Mouse (Mus musculus): ENCODE measurements at regions not wholly inside any gene's neighbourhood (a gene's known extent, or its start where the extent isn't known, plus 50 kb on each side); places are given as distances from the start of the nearest gene placed in this dataset.

GRCm38 (mm10) chr3:110366151-110366550, 115.4 kb upstream of the Prmt6 start:
- DNase-seq (ENCODE audit: low spot score) = no peak

GRCm38 (mm10) chr3:110361900-110362299, 111.1 kb upstream of the Prmt6 start:
- peak; percentile 47 for DNase-seq (ENCODE audit: low spot score)

DNA sequence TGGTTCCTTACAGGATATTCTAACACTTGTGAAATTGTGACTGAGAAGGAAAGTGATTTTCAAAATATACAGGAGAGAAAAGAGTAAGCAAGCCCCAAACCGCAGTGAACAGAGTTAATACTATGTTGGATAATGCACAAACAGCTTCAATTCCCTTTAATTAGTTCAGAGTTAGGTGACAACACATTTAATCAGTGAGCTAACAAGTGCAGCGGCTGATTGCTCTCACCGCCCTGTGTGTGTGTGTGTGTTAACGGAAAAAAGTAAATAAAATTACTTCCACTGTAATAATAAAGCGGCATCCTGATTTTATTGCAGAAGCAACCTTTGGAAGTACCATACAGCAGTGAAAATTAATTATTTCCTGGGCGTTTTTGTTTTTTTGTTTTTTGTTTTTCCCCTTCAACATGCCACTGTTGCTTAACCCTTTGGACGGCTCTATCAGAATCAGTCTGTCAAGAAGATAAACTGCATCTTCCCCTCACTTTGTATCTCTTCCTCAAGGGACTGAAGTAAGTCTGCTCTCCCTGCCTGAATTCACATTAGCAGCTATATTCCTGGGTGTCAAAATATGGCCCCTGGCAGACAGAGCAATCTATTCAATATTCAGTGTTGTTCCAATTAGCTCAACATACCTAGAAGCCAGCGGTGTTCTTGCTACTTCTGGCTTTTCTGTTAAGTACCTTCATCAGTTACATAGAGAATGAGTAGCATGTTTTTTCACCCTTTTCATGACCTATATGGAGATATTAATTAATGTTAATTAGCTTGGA, 106.2 kb upstream of the Prmt6 start:
- no peak for DNase-seq (ENCODE audit: low spot score)

GRCm38 (mm10) chr3:110353654-110354053, 102.9 kb upstream of the Prmt6 start:
- no peak for DNase-seq (ENCODE audit: low spot score)

- DNase-seq (ENCODE audit: low spot score) = no peak
These were observed 99.3 kb upstream of the Prmt6 start for GRCm38 (mm10) chr3:110350075-110350474.

DNA sequence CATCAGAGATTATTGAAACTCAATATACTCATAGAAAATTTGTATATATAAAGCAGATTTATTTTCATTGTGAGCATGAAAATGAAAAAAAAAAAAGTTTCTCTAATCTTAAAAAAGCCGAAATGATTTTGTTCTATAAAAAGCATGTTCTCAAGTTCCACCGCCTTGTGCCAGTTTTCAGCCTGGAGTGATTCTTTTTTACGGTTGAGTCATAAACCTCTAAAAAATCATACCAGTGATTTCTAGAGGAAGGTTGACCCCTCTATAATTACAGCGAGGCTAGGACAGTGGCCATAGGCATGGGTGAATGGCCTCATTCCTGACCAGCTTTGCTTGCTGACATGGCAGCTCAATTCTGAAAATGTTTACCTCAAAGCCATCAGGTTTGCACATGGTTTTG, 98.6 kb upstream of the Prmt6 start:
- DNase-seq (ENCODE audit: low spot score) = no peak

- peak; percentile 41 for DNase-seq (ENCODE audit: low spot score)
These were observed 94.0 kb upstream of the Prmt6 start for GRCm38 (mm10) chr3:110344846-110345245.

- DNase-seq (ENCODE audit: low spot score) = no peak
These were observed 89.3 kb upstream of the Prmt6 start for GRCm38 (mm10) chr3:110340067-110340466.

GRCm38 (mm10) chr3:110339026-110339606, 88.3 kb upstream of the Prmt6 start:
- DNase-seq (ENCODE audit: low spot score) = no peak

DNA sequence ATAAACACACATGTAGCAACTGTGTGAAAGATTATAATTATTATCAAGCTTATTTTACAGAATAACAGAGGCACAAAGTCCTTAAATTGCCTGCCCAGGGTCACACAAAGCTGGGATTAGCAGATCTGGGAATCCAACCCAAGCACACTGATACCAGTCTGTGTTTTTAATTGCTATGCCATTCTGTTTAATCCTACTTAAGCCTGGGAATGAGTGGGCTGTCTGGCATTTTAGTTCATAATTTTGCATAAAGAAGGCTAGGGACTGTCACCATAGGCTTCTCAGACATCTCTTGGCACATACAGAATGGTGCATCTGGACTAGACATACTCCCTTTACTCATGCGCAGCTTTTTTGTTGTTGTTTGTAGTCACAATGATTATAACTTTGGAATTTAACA, 78.4 kb upstream of the Prmt6 start:
- no peak for DNase-seq (ENCODE audit: low spot score)

GRCm38 (mm10) chr3:110310270-110310669, 59.5 kb upstream of the Prmt6 start:
- no peak for DNase-seq (ENCODE audit: low spot score)

DNA sequence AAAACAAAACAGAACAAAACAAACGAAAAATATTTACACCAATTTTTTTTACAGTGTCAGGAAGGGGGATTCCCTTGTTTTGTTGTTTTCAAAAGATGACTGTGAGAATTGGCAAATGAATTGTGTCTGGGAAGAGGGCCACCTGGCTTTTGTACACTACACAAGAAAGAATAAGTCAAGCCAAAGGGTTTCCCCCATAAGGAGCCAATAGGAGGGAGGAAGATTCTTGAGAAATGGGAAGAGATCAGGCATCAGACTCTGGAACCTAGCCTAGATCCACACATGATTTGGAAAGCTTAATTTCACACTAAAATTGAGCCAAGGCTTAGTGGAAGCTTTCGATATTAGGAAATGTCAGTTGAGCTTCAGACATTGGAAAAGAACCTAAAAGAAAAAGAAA, 52.4 kb upstream of the Prmt6 start:
- DNase-seq (ENCODE audit: low spot score) = no peak
